13 mouse cellular contexts compared by ENCODE assay signal in the genomic region with DNA sequence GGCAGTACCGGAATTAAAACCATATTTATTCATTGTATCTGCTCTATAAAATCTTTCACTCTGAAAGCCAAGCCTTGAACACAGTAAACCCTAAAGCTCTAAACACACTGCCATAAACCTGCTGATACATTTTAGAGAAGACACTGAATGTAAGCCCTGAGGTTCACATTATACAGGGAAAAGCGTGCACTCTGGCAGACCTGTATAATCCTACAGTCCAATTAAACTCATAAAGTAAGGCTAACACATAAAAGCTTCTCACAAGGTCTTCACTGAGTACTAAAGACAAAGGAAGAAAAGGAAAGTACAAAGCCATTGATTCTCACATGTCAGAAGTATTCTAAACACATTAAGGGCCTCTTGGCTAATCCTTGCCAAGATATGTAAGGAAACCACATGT.
"Had no signal": no experiment of that assay in that cellular context is flagged by ENCODE, and none has a peak within 500 bp of the region (broad histone marks: within the 10 kb centered on the region; RNA-seq: fewer than 3 reads in every experiment).

No protein-coding gene starts in this region.

- H3K27ac ChIP-seq: liver, embryonic 14.5 days; midbrain, embryonic 13.5 days; neural tube, embryonic 15.5 days had no signal

- H3K9ac ChIP-seq: liver, embryonic 14.5 days; midbrain, embryonic 13.5 days; neural tube, embryonic 15.5 days had no signal

- ATAC-seq: intestine, postnatal 0 days; midbrain, embryonic 13.5 days had no signal

- DNase-seq: kidney, adult 8-10 months; kidney, postnatal 25 days; layer of hippocampus, adult 9-11 months; left cerebral cortex, postnatal 4 days; lung, adult 18-20 months; lung, postnatal 36 days; right cerebral cortex, postnatal 25 days; thymus, postnatal 36 days had no signal

- H3K4me2 ChIP-seq: midbrain, embryonic 13.5 days; neural tube, embryonic 15.5 days had no signal

- H3K9me3 ChIP-seq: midbrain, embryonic 13.5 days; neural tube, embryonic 15.5 days had no signal

- H3K4me1 ChIP-seq: midbrain, embryonic 13.5 days; neural tube, embryonic 15.5 days had no signal

- H3K4me3 ChIP-seq: midbrain, embryonic 13.5 days; myocyte; neural tube, embryonic 15.5 days had no signal

- H3K36me3 ChIP-seq: midbrain, embryonic 13.5 days; neural tube, embryonic 15.5 days had no signal

- H3K27me3 ChIP-seq: midbrain, embryonic 13.5 days; neural tube, embryonic 15.5 days had no signal
